Mouse (Mus musculus) heart, embryonic 16.5 days (tissue): ENCODE data around the gene Ovol3. TPM values are rescaled to one million over a fixed set of nuclear protein-coding genes. Genes with fewer than 3 reads are reported as not detected.

Experiments
- ATAC-seq: fragments of 200-750 bp; cut with Nextera tagmentation; replicated peaks from 2 replicates; pipeline ENCODE4 v1.8.0; 2017; ENCODE audit warnings: moderate number of reproducible peaks; ENCODE audit not compliant: insufficient read depth, low FRiP score; ENCODE audit errors: extremely low read depth
- H3K27ac ChIP-seq: fragments of 300-500 bp; sonication (generic); 2 replicates; pipeline ENCODE4 v1.5.1; 2014; ENCODE audit warnings: mild to moderate bottlenecking, low read length, control low read depth, moderate library complexity
- H3K27me3 ChIP-seq: fragments of 300-500 bp; sonication (generic); 2 replicates; pipeline ENCODE4 v1.6.1; 2014; ENCODE audit warnings: low read length, mixed read lengths; ENCODE audit not compliant: control insufficient read depth, insufficient read depth
- H3K36me3 ChIP-seq: fragments of 300-500 bp; sonication (generic); 2 replicates; pipeline ENCODE4 v1.6.1; 2014; ENCODE audit not compliant: control insufficient read depth, insufficient read depth
- H3K4me1 ChIP-seq: fragments of 300-500 bp; sonication (generic); 2 replicates; pipeline ENCODE4 v1.6.1; 2014; ENCODE audit warnings: low read length, mixed read lengths; ENCODE audit not compliant: control insufficient read depth, insufficient read depth
- H3K4me2 ChIP-seq: fragments of 300-500 bp; sonication (generic); 2 replicates; pipeline ENCODE4 v1.6.1; 2014; ENCODE audit warnings: low read depth, mild to moderate bottlenecking, control low read depth, low read length
- H3K4me3 ChIP-seq: fragments of 300-500 bp; sonication (generic); 2 replicates; pipeline ENCODE4 v1.5.1; 2014; ENCODE audit warnings: mild to moderate bottlenecking, control low read depth, low read length
- H3K9ac ChIP-seq: fragments of 300-500 bp; sonication (generic); 2 replicates; pipeline ENCODE4 v1.6.1; 2014; ENCODE audit warnings: low read length, control low read depth
- H3K9me3 ChIP-seq: fragments of 300-500 bp; sonication (generic); replicated peaks from 2 replicates; pipeline ENCODE4 v1.6.1; 2016; ENCODE audit warnings: low read length; ENCODE audit not compliant: control insufficient read depth
- WGBS: fragments of 180-500 bp; shearing (Covaris S2); extraction: QIAGEN DNeasy Blood & Tissue Kit; methylation state at CpG from one replicate; pipeline ENCODE4 v1.1.7; 2014; 5-methylcytosine and 5-hydroxymethylcytosine counted together
- polyA plus RNA-seq: library from polyadenylated mRNA; unstranded; fragments of >200 nt; fragmentation: Nextera tagmentation; extraction: Ambion mirVana; gene quantifications from 2 replicates; pipeline ENCODE4 v1.2.1, GENCODE M21; 2015

The Ovol3 gene
- polyA plus RNA-seq, 1 experiment from 2014 or later = 0.20 TPM

DNA sequence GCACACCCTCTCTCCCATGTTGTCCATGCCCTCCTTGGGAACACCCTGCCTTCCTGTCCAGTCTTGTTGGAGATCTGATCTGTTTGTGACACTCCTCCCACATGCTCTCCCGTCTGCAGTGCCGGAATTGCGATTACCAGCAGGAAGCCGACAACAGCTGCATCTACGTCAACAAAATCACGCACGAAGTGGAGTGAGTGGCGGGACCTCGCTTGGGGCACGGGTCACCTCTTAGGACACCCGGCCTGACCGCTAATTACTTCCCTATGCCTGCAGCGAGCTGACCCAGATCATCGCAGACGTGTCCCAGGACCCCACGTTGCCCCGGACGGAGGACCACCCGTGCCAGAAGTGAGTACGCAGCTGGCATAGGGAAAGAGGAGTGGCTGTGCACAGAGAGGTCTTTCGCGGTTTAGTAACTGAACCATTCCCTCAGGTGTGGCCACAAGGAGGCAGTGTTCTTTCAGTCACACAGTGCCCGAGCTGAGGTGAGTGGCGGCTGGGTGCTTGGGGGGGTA is 2.8 kb downstream of the Ovol3 start:
- H3K9me3 ChIP-seq = no peaks in the 10 kb centered on the region
- no peak for ATAC-seq
- H3K4me2 ChIP-seq = peak overlapping the region; percentile 83
- H3K36me3 ChIP-seq = 0 out of 2 replicates have a peak, but pooled peaks cover 8% of the 10 kb centered on the region
- H3K27me3 ChIP-seq = no peaks in the 10 kb centered on the region
- peaks cover 10% of the 10 kb centered on the region for H3K4me1 ChIP-seq
- peak overlapping the region; percentile 94 for H3K27ac ChIP-seq
- WGBS = 5% methylated on average over 24 of the region's 24 CpGs
- H3K4me3 ChIP-seq = peak overlapping the region; percentile 75
- peak overlapping the region; percentile 83 for H3K9ac ChIP-seq

DNA sequence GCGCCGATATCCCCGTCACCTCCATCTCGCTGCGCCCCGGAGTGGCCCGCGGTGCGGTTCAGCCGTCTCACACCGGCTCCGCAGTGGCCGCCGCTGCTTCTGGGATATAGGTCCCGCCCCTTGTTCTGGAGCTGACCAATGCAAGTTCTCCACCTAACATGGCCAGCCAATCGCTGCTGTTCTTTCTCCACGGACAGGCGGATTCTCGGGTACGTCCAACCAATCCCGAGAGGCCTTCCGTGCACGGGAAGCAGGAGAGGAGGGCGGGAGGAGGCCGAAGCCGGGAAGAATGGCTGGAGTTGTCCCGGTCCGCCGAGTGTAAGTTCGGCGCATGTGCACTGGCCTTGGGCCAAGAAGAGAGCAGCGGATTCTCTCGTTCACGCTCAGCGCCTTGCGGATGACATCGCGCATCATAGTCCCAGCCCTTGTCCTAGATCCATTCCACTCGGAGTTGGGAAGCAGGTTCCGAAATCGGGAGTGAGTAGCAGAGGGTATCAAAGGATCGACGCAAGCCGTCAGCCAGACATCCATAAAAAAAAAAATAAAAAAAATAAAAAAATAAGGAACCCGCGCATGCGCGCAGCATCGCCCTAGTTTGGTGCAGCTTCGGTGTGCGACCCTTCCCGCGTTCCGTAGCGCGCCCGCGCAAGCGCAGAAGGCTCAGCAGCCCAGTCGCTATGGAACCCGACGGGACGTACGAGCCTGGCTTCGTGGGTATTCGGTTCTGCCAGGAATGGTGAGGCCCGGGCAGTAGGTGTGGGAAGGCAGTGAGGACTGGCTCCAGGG is 3.7 kb downstream of the Ovol3 start, which contains the start of the genes Polr2i and Tbcb:
TSS of gene Polr2i (plus strand) at position 280 of the 786 bp plus-strand sequence.
TSS of gene Tbcb (minus strand) at position 604 of the 786 bp plus-strand sequence.
- Histone ChIP-seq H3K9me3 (no peaks in the 10 kb centered on the region), H3K27me3 (no peaks in the 10 kb centered on the region), H3K27ac (peak within 1 kb of the TSS; percentile 94), H3K36me3 (0 out of 2 replicates have a peak, but pooled peaks cover 8% of the 10 kb centered on the region), H3K9ac (peak within 1 kb of the TSS; percentile 83), H3K4me1 (peaks cover 10% of the 10 kb centered on the region), H3K4me3 (peak within 1 kb of the TSS; percentile 75), H3K4me2 (peak within 1 kb of the TSS; percentile 83)
- WGBS = under 1% methylated on average over 67 of the region's 67 CpGs
- ATAC-seq = peak; percentile 95

DNA sequence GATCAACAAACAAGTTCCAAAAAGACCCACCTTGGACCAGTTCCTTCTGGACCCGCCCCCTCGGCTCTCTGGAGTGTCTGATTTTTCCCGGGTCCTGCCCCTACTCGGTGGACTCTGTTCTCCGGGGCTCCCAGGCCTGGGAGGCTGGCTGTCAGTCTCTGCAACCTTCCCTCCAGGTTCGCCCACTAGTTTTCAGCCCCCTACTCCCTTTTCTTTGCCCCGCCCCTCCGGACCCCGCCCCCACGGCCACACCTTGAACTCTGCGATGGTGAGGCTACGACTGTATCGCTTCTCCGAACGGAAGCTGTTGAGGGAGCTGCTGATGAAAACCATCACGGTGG is 4.2 kb downstream of the Ovol3 start:
- no peaks in the 10 kb centered on the region for H3K27me3 ChIP-seq
- no peaks in the 10 kb centered on the region for H3K9me3 ChIP-seq
- no peak overlapping the region for H3K27ac ChIP-seq
- H3K4me3 ChIP-seq = peak overlapping the region; percentile 75
- H3K9ac ChIP-seq = peak overlapping the region; percentile 63
- no peak for ATAC-seq
- H3K36me3 ChIP-seq = peaks cover 13% of the 10 kb centered on the region
- H3K4me1 ChIP-seq = peaks cover 10% of the 10 kb centered on the region
- H3K4me2 ChIP-seq = peak overlapping the region; percentile 82
- under 1% methylated on average over 16 of the region's 16 CpGs for WGBS

DNA sequence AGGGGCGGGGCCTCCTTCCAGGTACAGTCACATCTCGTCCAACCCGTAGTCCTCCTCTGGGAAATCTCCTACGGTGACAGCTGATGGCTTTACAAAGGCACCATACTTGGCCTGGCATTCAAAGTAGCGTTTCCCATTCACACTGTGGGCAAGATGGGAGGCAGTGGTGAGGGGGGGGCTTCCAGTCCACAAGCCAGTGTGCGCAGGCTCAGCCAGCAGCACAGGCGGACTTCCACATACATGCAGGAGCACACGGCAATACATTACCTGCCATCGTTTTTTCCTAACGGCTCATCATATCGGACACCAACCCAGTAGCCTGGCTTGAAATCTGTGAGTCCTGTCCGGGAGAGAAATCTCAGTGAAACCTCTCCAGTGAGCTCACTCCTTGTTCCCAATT is 11.3 kb downstream of the Ovol3 start:
- no peak overlapping the region for H3K4me3 ChIP-seq
- peaks cover 4% of the 10 kb centered on the region for H3K4me1 ChIP-seq
- no peak overlapping the region for H3K4me2 ChIP-seq
- H3K9me3 ChIP-seq = no peaks in the 10 kb centered on the region
- H3K36me3 ChIP-seq = peaks cover 32% of the 10 kb centered on the region
- WGBS = 92% methylated on average over 12 of the region's 12 CpGs
- no peak overlapping the region for H3K9ac ChIP-seq
- H3K27me3 ChIP-seq = no peaks in the 10 kb centered on the region
- ATAC-seq = no peak
- no peak overlapping the region for H3K27ac ChIP-seq

DNA sequence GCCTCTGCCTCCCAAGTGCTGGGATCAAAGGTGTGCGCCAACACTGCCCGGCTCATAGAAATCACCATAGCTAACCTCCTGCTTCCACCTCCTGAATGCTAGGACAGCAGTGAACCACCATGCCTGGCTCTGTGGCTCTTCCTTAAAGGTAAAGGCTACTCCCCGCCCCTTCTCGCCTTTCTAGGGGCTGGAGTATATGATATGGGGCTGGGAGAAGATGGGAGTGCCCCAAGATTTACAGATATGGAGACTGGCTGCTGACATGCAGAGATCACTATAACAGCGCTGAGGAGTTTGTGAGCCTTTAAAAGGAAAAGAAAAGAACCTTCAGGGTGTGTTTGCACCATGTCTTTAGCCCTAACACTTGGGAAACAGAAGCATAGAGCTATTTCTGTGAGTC is 13.3 kb downstream of the Ovol3 start:
- Histone ChIP-seq H3K4me1 (peaks cover 7% of the 10 kb centered on the region), H3K27me3 (no peaks in the 10 kb centered on the region), H3K4me2 (no peak overlapping the region), H3K4me3 (no peak overlapping the region), H3K9ac (no peak overlapping the region), H3K36me3 (peaks cover 30% of the 10 kb centered on the region), H3K9me3 (no peaks in the 10 kb centered on the region), H3K27ac (no peak overlapping the region)
- 92% methylated on average over 5 of the region's 5 CpGs for WGBS
- no peak for ATAC-seq

DNA sequence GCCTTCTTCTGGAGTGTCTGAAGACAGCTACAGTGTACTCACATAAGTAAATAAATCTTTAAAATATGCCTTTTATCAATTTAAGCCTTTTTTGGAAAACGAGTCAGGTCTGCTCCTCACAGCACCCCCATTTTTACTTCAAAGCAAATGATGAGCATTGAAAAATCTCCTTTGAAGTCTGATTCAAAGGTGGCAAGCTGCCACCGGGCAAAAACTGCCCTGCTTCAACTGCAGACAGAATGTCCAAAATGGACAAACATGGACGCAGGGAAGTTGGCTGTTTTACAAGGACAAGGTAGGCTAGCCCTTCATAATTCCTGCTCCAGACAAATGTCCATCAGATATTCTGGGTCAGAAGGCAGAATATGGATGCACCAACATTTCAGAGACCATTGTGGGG is 14.1 kb downstream of the Ovol3 start:
- Histone ChIP-seq H3K27ac (no peak overlapping the region), H3K36me3 (peaks cover 27% of the 10 kb centered on the region), H3K9ac (no peak overlapping the region), H3K4me3 (no peak overlapping the region), H3K4me1 (peaks cover 10% of the 10 kb centered on the region), H3K9me3 (no peaks in the 10 kb centered on the region), H3K27me3 (no peaks in the 10 kb centered on the region), H3K4me2 (no peak overlapping the region)
- ATAC-seq = no peak
- 84% methylated on average over 3 of the region's 3 CpGs for WGBS

DNA sequence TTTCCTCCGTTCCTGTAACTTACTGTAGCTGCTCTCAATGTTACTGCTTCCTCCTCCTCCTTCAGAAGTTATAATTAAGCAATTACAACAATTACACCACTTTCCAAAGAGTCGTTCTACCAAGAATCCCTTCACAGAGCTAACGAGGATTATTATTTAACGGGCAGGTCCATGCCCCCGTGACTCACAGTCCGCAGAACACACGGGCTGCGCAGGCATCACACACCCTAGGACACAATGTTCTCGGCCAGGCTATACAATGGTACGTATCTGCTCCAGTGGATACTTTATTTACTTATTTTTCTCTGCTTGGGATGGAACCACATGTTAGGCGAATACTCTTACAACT is 15.5 kb downstream of the Ovol3 start:
- peak; percentile 14; the same call in 1 of the 2 replicates for ATAC-seq
- H3K27ac ChIP-seq = peak overlapping the region; percentile 77

DNA sequence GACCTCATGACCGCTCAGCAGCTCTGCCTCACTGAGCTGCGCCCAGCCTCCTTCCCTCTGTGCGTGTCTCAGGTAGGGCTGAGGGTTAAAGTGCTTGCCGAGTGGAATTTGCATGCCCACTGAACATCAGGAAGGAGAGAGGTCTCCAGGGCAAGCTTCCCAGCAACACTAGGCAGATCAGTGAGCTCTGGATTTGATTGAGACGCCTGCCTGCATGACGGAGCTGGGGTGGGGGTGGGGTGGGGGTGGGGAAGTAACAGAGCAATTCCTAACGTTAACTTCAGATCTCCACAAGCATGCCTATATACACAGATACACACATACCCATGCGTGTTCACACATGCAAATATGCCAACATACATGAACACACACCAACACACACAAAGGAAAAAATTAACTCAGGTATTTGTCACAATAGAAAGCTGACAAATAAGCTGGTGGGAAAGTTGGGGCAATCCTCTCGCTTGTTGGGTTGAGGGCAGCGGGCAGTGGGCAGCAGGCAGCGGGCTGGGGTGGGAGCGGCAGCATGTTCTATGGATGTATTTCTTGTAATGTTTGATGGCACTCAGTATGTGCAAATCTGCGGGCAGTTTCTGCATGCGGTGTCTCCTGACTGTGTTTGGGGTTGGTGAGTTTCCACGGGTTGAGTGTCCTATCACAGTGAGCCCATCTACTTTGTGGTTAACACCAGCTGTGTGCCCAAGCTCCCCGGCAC is 16.1 kb downstream of the Ovol3 start:
- no peaks in the 10 kb centered on the region for H3K27me3 ChIP-seq
- peak overlapping the region; percentile 77 for H3K27ac ChIP-seq
- H3K4me3 ChIP-seq = peak overlapping the region; percentile 59
- peak overlapping the region; percentile 75 for H3K9ac ChIP-seq
- H3K36me3 ChIP-seq = peaks cover 15% of the 10 kb centered on the region
- 2% methylated on average over 16 of the region's 16 CpGs for WGBS
- H3K4me2 ChIP-seq = peak overlapping the region; percentile 94
- H3K4me1 ChIP-seq = peaks cover 12% of the 10 kb centered on the region
- peak; percentile 68 for ATAC-seq
- no peaks in the 10 kb centered on the region for H3K9me3 ChIP-seq

More for the DNA sequence above, 15.5 kb downstream of the Ovol3 start:
- 25% methylated on average over 11 of the region's 11 CpGs for whole genome bisulfite sequencing
- Histone ChIP-seq H3K4me3 (peak overlapping the region; percentile 59), H3K27me3 (no peaks in the 10 kb centered on the region), H3K36me3 (peaks cover 16% of the 10 kb centered on the region), H3K4me1 (peaks cover 12% of the 10 kb centered on the region), H3K9me3 (no peaks in the 10 kb centered on the region), H3K9ac (peak overlapping the region; percentile 75), H3K4me2 (peak overlapping the region; percentile 94)

DNA sequence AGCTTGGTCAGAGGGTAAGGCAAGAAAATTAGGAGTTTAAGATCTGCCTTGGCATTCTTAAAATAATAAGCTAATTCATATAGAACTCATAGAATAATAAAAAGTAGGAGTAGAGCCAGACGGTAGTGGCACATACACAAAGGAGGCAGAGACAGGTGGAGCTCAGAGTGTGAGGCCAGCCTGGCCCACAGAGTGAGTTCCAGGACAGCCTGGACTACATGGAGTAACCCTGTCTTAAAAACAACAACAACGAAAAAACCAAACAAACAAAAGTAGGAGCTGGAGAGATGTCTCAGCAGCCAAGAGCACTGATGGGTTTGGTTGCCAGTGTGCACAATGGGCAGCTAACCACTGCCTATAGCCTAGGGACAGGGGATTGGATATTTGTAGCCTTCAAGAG is 18.2 kb downstream of the Ovol3 start:
- Histone ChIP-seq H3K27ac (no peak overlapping the region), H3K9me3 (no peaks in the 10 kb centered on the region), H3K4me2 (no peak overlapping the region), H3K36me3 (no peaks in the 10 kb centered on the region), H3K9ac (no peak overlapping the region), H3K27me3 (no peaks in the 10 kb centered on the region), H3K4me3 (no peak overlapping the region), H3K4me1 (peaks cover 12% of the 10 kb centered on the region)
- no peak for ATAC-seq
- WGBS = 52% methylated on average over 2 of the region's 2 CpGs
